Comparison of ENCODE assay signal across 11 mouse cellular contexts in genomic region chr4:132209299-132209698, GRCm38 (mm10). TPM values are rescaled to one million over a fixed set of nuclear protein-coding genes. Genes with fewer than 3 reads are reported as not detected.
DNase-seq lines count a peak whose midpoint lies in the region; ATAC-seq and TF ChIP-seq lines count a peak whose summit lies in the region.
"Had no signal": no experiment of that assay in that cellular context is flagged by ENCODE, and none has a peak within 500 bp of the region (broad histone marks: within the 10 kb centered on the region; RNA-seq: fewer than 3 reads in every experiment).

No protein-coding gene starts in this region.

- H3K27ac ChIP-seq in kidney, embryonic 14.5 days (ENCODE audit: low read depth, low read length): no peak overlapping the region
- no peak overlapping the region for H3K27ac ChIP-seq in ES-E14 (ENCODE audit: insufficient read depth, low read depth, low read length, poor library complexity, severe bottlenecking)
- no peak overlapping the region for H3K27ac ChIP-seq in embryonic facial prominence, embryonic 13.5 days
- no peak overlapping the region for H3K27ac ChIP-seq in limb, embryonic 14.5 days (replicated peaks; ENCODE audit: low read depth, low read length)
- H3K27ac ChIP-seq: stomach, embryonic 15.5 days had no signal

- no peak for TF ChIP-seq POLR2A in limb, embryonic 14.5 days (IDR thresholded peaks at IDR 0.05; ENCODE audit: borderline replicate concordance, extremely low read depth, insufficient read depth, insufficient read length)

- no peak for ATAC-seq in kidney, embryonic 14.5 days (ENCODE audit: low FRiP score, low TSS enrichment)
- no peak for ATAC-seq in embryonic facial prominence, embryonic 13.5 days (ENCODE audit: insufficient number of reproducible peaks, insufficient read depth, low FRiP score, low TSS enrichment, low read depth)
- no peak for ATAC-seq in limb, embryonic 14.5 days (ENCODE audit: low FRiP score, low read depth)

- H3K4me2 ChIP-seq in kidney, embryonic 14.5 days (replicated peaks; ENCODE audit: low read depth, low read length): 0 out of 2 replicates have a peak overlapping the region, but pooled peaks have one; percentile 3
- H3K4me2 ChIP-seq in embryonic facial prominence, embryonic 13.5 days: peak overlapping the region; percentile 90; the same call in 1 of the 2 replicates
- H3K4me2 ChIP-seq in limb, embryonic 14.5 days (replicated peaks; ENCODE audit: low read depth, low read length, severe bottlenecking): 0 out of 2 replicates have a peak overlapping the region, but pooled peaks have one; percentile 15

- in situ Hi-C loops in ES-E14 (cut with MboI; ENCODE audit: low sequenced_read_pairs in 2 of 2, unreplicated experiment in 2 of 2): no loop called here

- no peak overlapping the region for H3K4me3 ChIP-seq in kidney, embryonic 14.5 days (ENCODE audit: low read length)
- H3K4me3 ChIP-seq in ES-E14 (ENCODE audit: insufficient read depth in 1 of 2, low read depth in 1 of 2, low read length in 2 of 2, poor library complexity in 1 of 2, severe bottlenecking in 1 of 2): no peak overlapping the region
- H3K4me3 ChIP-seq in embryonic facial prominence, embryonic 13.5 days: no peak overlapping the region
- H3K4me3 ChIP-seq in limb, embryonic 14.5 days (replicated peaks; ENCODE audit: low read length): no peak overlapping the region

- H3K36me3 ChIP-seq in kidney, embryonic 14.5 days (ENCODE audit: control insufficient read depth, insufficient read depth, low read length): peaks cover 53% of the 10 kb centered on the region
- peaks cover 19% of the 10 kb centered on the region for H3K36me3 ChIP-seq in ES-E14 (ENCODE audit: control insufficient read depth, insufficient read depth, low read length, poor library complexity, severe bottlenecking)
- H3K36me3 ChIP-seq in embryonic facial prominence, embryonic 13.5 days: peaks cover 46% of the 10 kb centered on the region
- peaks cover 57% of the 10 kb centered on the region for H3K36me3 ChIP-seq in limb, embryonic 14.5 days (ENCODE audit: control insufficient read depth, insufficient read depth, low read length)

- H3K9ac ChIP-seq in kidney, embryonic 14.5 days (ENCODE audit: low read depth, low read length): no peak overlapping the region
- 0 out of 2 replicates have a peak overlapping the region, but pooled peaks have one; percentile 36 for H3K9ac ChIP-seq in ES-E14 (ENCODE audit: insufficient read depth, low read depth, low read length, poor library complexity, severe bottlenecking)
- H3K9ac ChIP-seq in embryonic facial prominence, embryonic 13.5 days: no peak overlapping the region
- H3K9ac ChIP-seq in limb, embryonic 14.5 days (ENCODE audit: low read depth, low read length, severe bottlenecking): no peak overlapping the region
- H3K9ac ChIP-seq: stomach, embryonic 15.5 days had no signal

- H3K4me1 ChIP-seq in kidney, embryonic 14.5 days (ENCODE audit: control insufficient read depth, insufficient read depth, low read length): peaks cover 11% of the 10 kb centered on the region; the same call in 1 of the 2 replicates
- H3K4me1 ChIP-seq in ES-E14 (ENCODE audit: control insufficient read depth in 2 of 2, insufficient read depth in 2 of 2, low read length in 2 of 2, poor library complexity in 1 of 2): peaks cover 2 to 5% of the 10 kb centered on the region in 2 experiments; a peak in 2 of 4 replicates
- H3K4me1 ChIP-seq in embryonic facial prominence, embryonic 13.5 days: peaks cover 22% of the 10 kb centered on the region
- peaks cover 12% of the 10 kb centered on the region for H3K4me1 ChIP-seq in limb, embryonic 14.5 days (ENCODE audit: control insufficient read depth, insufficient read depth, low read length)

- DNase-seq in kidney, adult 9 months: no peak
- DNase-seq in ES-E14 (ENCODE audit: low read depth, low spot score): no peak
- DNase-seq in limb, embryonic 14.5 days (ENCODE audit: low spot score): no peak
- DNase-seq in thymus, adult 18-20 months: no peak
- no peak for DNase-seq in adrenal gland, adult 8-10 months
- DNase-seq: cerebellum, postnatal 25 days; lung, postnatal 14 days had no signal

- 95% methylated on average over 2 of the region's 2 CpGs for WGBS in kidney, embryonic 14.5 days
- 85% methylated on average over 2 of the region's 2 CpGs for WGBS in embryonic facial prominence, embryonic 13.5 days
- 94% methylated on average over 2 of the region's 2 CpGs for WGBS in limb, embryonic 14.5 days

- H3K9me3 ChIP-seq in kidney, embryonic 14.5 days (ENCODE audit: control insufficient read depth, low read length): no peaks in the 10 kb centered on the region
- H3K9me3 ChIP-seq in ES-E14 (ENCODE audit: control insufficient read depth, insufficient read depth, low read depth, low read length): no peaks in the 10 kb centered on the region
- H3K9me3 ChIP-seq in embryonic facial prominence, embryonic 13.5 days: no peaks in the 10 kb centered on the region
- H3K9me3 ChIP-seq in limb, embryonic 14.5 days (ENCODE audit: control insufficient read depth, low read length): no peaks in the 10 kb centered on the region
- H3K9me3 ChIP-seq: G1E; stomach, embryonic 15.5 days had no signal

- H3K27me3 ChIP-seq in kidney, embryonic 14.5 days (ENCODE audit: control insufficient read depth, insufficient read depth, low read length): no peaks in the 10 kb centered on the region
- no peaks in the 10 kb centered on the region for H3K27me3 ChIP-seq in embryonic facial prominence, embryonic 13.5 days
- no peaks in the 10 kb centered on the region for H3K27me3 ChIP-seq in limb, embryonic 14.5 days (ENCODE audit: control insufficient read depth, insufficient read depth, low read length)
- H3K27me3 ChIP-seq: stomach, embryonic 15.5 days had no signal

TF ChIP-seq in ES-E14, 5 proteins besides CTCF, POLR2A, EP300 and RAD21:
- no peak for TF ChIP-seq ZC3H11A (IDR thresholded peaks at IDR 0.05; ENCODE audit: borderline replicate concordance, low read depth, low read length)

RNA-seq across cellular contexts. Expression of gene Ythdf2, which starts 2.8 kb away (rescaled TPM):
- polyA plus RNA-seq in kidney, embryonic 14.5 days (2014; fragmentation: Nextera tagmentation; extraction: Ambion mirVana): 104 and 133 TPM in 2 replicates
- 56.1 and 67.7 TPM in 2 replicates for total RNA-seq in ES-E14 (2012; rRNA removed)
- 109 and 124 TPM in 2 replicates for polyA plus RNA-seq in embryonic facial prominence, embryonic 13.5 days (2015; fragmentation: Nextera tagmentation; extraction: Ambion mirVana)
- polyA plus RNA-seq in limb, embryonic 14.5 days (2012; rRNA removed): 32.3 and 34.1 TPM in 2 replicates
- 109 and 118 TPM in 2 replicates for polyA plus RNA-seq in limb, embryonic 14.5 days (2014; fragmentation: Nextera tagmentation; extraction: Ambion mirVana)
- 10 to 100 TPM; 48.1 to 62.4 (median 55.0) TPM for total RNA-seq in adrenal gland, adult 8-10 months (2022)

RNA-seq across cellular contexts. Expression of gene Gmeb1, which starts 52.1 kb away (rescaled TPM):
- 29.7 and 41.0 TPM in 2 replicates for polyA plus RNA-seq in kidney, embryonic 14.5 days (2014; fragmentation: Nextera tagmentation; extraction: Ambion mirVana)
- total RNA-seq in ES-E14 (2012; rRNA removed): 20.7 and 22.3 TPM in 2 replicates
- polyA plus RNA-seq in embryonic facial prominence, embryonic 13.5 days (2015; fragmentation: Nextera tagmentation; extraction: Ambion mirVana): 42.6 and 46.2 TPM in 2 replicates
- 33.8 and 34.2 TPM in 2 replicates for polyA plus RNA-seq in limb, embryonic 14.5 days (2012; rRNA removed)
- polyA plus RNA-seq in limb, embryonic 14.5 days (2014; fragmentation: Nextera tagmentation; extraction: Ambion mirVana): 28.4 and 34.0 TPM in 2 replicates
- 10 to 100 TPM; 16.3 to 24.8 (median 19.3) TPM for total RNA-seq in adrenal gland, adult 8-10 months (2022)

Comparison
In these comparisons a context has a peak if more than half of its experiments do, and no peak if none do; other contexts are left out.
1. H3K4me2 ChIP-seq: peak in every context shown above with its lines; median percentile 90 in embryonic facial prominence, embryonic 13.5 days; 15 in limb, embryonic 14.5 days; 3 in kidney, embryonic 14.5 days.